Mouse (Mus musculus) spleen, adult 2 months (tissue): ENCODE measurements at regions not wholly inside any gene's neighbourhood (a gene's known extent, or its start where the extent isn't known, plus 50 kb on each side); places are given as distances from the start of the nearest gene placed in this dataset.

Source experiments
- DNase-seq, 2 experiments: peaks; one replicate each; pipeline versions ENCODE4 v3.0.0 to v3.0.0-alpha.2; 2012 to 2021; ENCODE audit warnings: low spot score in 2 of 2, low read depth in 1 of 2
- H3K27ac ChIP-seq: fragments of 200-500 bp; 2 replicates; pipeline ENCODE4 v1.5.1; 2012; ENCODE audit warnings: low read length, inconsistent platforms; ENCODE audit not compliant: insufficient read depth
- H3K27me3 ChIP-seq: fragments of 200-500 bp; 2 replicates; pipeline ENCODE4 v1.6.1; 2012; ENCODE audit warnings: mild to moderate bottlenecking, moderate library complexity, low read length, inconsistent platforms; ENCODE audit not compliant: control insufficient read depth, insufficient read depth
- H3K36me3 ChIP-seq: fragments of 200-500 bp; 2 replicates; pipeline ENCODE4 v1.6.1; 2012; ENCODE audit warnings: mild to moderate bottlenecking, low read length, inconsistent platforms; ENCODE audit not compliant: control insufficient read depth, insufficient read depth
- H3K4me1 ChIP-seq: fragments of 200-500 bp; 2 replicates; pipeline ENCODE4 v1.6.1; 2011; ENCODE audit warnings: inconsistent platforms; ENCODE audit not compliant: control insufficient read depth, insufficient read depth, insufficient read length
- H3K4me3 ChIP-seq: fragments of 200-500 bp; 2 replicates; pipeline ENCODE4 v1.5.1; 2011; ENCODE audit warnings: mild to moderate bottlenecking, inconsistent platforms; ENCODE audit not compliant: insufficient read depth, insufficient read length; ENCODE audit errors: extremely low read depth
- CTCF ChIP-seq: fragments of 200-500 bp; IDR thresholded peaks from 2 replicates; pipeline ENCODE4 v1.5.1; 2011; ENCODE audit warnings: mild to moderate bottlenecking, inconsistent platforms; ENCODE audit not compliant: insufficient read depth, insufficient read length, insufficient replicate concordance; ENCODE audit errors: extremely low read depth
- POLR2A ChIP-seq: fragments of 200-500 bp; IDR thresholded peaks from 2 replicates; pipeline ENCODE4 v1.6.1; 2011; ENCODE audit warnings: low read depth, low read length, inconsistent platforms
- WGBS: fragments of 180-500 bp; shearing (Covaris S2); methylation state at CpG from one replicate; pipeline ENCODE4 v1.1.7; 2018; 5-methylcytosine and 5-hydroxymethylcytosine counted together

- Histone ChIP-seq H3K27ac (no peak overlapping the region), H3K27me3 (no peaks in the 10 kb centered on the region), H3K4me1 (no peaks in the 10 kb centered on the region), H3K36me3 (peaks cover 2% of the 10 kb centered on the region), H3K4me3 (no peak overlapping the region)
- 94% methylated on average over 3 of the region's 3 CpGs for WGBS
- TF ChIP-seq CTCF (no peak), POLR2A (no peak)
- DNase-seq, result no peak
Observed at GRCm38 (mm10) chr13:119347988-119348387, 80.4 kb upstream of the Paip1 start.

- Histone ChIP-seq H3K4me1 (no peaks in the 10 kb centered on the region), H3K4me3 (no peak overlapping the region), H3K27me3 (no peaks in the 10 kb centered on the region), H3K36me3 (peaks cover 17% of the 10 kb centered on the region), H3K27ac (no peak overlapping the region)
- no peak for DNase-seq
- TF ChIP-seq CTCF (no peak), POLR2A (no peak)
- WGBS, result 93% methylated on average over 13 of the region's 13 CpGs
Observed at GRCm38 (mm10) chr13:119351346-119351745, 77.1 kb upstream of the Paip1 start.

DNA sequence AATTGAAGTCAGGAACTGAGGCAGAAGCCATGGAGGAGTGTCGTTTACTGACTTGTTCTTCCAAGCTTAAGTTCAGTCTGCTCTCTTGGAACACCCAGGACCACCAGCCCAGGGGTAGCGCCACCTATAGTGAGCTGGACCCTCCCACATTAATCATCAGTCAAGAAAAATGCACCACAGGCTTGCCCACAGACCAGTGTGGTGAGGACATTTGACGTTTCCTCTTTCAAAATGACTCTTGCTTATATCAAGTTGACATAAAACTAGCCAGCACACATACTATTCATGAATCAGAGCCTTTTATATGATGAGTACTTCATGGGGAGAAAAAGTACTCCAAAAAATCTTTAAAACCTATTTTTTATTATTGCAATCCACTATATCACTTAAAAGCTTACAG lies 69.7 kb upstream of the Paip1 start:
- H3K4me3 ChIP-seq, result no peak overlapping the region
- no peaks in the 10 kb centered on the region for H3K27me3 ChIP-seq
- TF ChIP-seq POLR2A (no peak), CTCF (no peak)
- H3K4me1 ChIP-seq, result no peaks in the 10 kb centered on the region
- H3K36me3 ChIP-seq, result peaks cover 22% of the 10 kb centered on the region
- no peak for DNase-seq
- 69% methylated on average over 3 of the region's 3 CpGs for WGBS
- H3K27ac ChIP-seq, result no peak overlapping the region

DNA sequence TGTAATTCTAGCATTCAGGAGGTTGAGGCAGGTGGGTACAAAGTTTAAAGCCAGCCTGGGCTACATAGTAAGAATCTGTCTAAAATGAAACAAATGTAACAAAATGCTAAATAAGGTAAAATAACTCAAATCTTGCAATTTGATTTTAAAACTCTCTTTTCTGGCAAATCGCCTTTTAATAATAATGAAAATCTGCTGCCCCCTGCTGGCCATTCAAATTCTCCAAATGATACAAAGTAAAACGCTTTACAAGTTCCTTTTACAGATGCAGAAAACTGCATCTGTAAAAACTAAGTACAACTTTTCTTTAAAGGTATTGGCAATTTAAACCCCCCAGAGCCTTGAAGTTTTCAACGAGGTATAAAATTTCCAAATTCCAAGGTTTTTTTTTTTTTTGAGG lies 65.0 kb upstream of the Paip1 start:
- 53% methylated on average over 3 of the region's 3 CpGs for WGBS
- Histone ChIP-seq H3K27me3 (no peaks in the 10 kb centered on the region), H3K4me3 (no peak overlapping the region), H3K4me1 (no peaks in the 10 kb centered on the region), H3K27ac (no peak overlapping the region), H3K36me3 (peaks cover 9% of the 10 kb centered on the region)
- no peak for TF ChIP-seq POLR2A
- TF ChIP-seq CTCF, result no peak
- DNase-seq, result peak in 1 of 2 experiments; percentile 3

GRCm38 (mm10) chr13:119364160-119364559 lies 64.2 kb upstream of the Paip1 start:
- no peak for TF ChIP-seq POLR2A
- TF ChIP-seq CTCF, result no peak
- no peak overlapping the region for H3K27ac ChIP-seq
- H3K4me1 ChIP-seq, result no peaks in the 10 kb centered on the region
- H3K27me3 ChIP-seq, result no peaks in the 10 kb centered on the region
- H3K4me3 ChIP-seq, result no peak overlapping the region
- no peak for DNase-seq
- peaks cover 11% of the 10 kb centered on the region for H3K36me3 ChIP-seq
- WGBS, result 91% methylated on average over 5 of the region's 5 CpGs

DNA sequence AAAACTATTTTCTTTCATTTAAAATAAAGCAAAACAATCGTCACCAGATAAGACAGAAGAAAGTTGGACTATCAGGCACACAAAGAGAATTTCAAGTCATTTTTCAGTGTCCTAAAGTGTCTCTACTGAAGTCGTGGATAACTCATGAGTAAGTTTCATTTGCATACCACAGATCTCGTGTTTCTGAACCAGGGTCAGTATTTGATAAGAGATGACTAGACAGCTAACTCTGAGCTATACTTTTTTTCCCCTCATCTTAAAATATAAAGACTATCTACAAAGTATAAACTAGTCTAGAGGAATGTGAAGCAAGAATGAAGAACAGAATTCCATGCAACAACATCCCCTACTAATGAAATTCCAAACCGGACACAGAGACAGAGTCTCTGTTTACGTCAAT lies 60.9 kb upstream of the Paip1 start:
- Histone ChIP-seq H3K36me3 (peaks cover 14% of the 10 kb centered on the region), H3K4me1 (no peaks in the 10 kb centered on the region), H3K27me3 (no peaks in the 10 kb centered on the region), H3K4me3 (no peak overlapping the region), H3K27ac (no peak overlapping the region)
- 83% methylated on average over 5 of the region's 5 CpGs for WGBS
- no peak for DNase-seq
- no peak for TF ChIP-seq POLR2A
- no peak for TF ChIP-seq CTCF

DNA sequence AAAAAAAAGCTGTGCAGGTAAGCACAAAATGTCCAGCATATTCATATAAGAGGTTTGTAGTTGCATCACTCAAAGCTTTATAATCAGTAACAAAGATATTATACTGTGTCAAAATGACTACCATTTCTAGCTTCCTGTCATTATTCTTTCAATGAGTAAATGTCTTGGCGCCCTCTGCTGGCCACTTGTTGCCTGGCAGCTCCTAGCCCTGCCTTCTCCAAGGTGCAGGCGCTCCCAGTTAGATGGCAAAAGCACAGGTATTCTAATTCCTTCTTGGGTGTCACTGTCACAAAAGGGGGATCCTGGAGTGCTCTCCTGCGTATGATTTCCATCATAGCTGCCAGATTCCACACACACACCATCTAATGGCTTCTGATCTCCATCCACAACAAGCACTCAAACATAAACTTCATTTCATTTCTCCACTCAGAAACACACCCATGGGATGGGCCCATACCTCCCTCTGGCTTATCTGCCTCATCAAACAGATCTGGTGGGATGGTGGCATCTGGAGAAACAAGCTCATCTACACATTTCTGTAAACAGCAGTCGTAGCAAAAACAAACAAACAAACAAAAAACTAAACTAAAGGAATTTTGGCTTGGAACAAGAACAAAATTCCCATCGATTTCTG lies 49.9 kb upstream of the Paip1 start:
- no peaks in the 10 kb centered on the region for H3K4me1 ChIP-seq
- 63% methylated on average over 5 of the region's 5 CpGs for whole genome bisulfite sequencing
- TF ChIP-seq POLR2A (no peak), CTCF (peak; percentile 74; the same call in 1 of the 2 replicates)
- H3K4me3 ChIP-seq, result no peak overlapping the region
- H3K36me3 ChIP-seq, result peaks cover 8% of the 10 kb centered on the region; the same call in 1 of the 2 replicates
- peak; percentile 3 to 71 for DNase-seq
- H3K27ac ChIP-seq, result no peak overlapping the region
- no peaks in the 10 kb centered on the region for H3K27me3 ChIP-seq
